Mouse (Mus musculus) hematopoietic stem cell, adult 5-6 weeks (primary cell): Measurements from ENCODE around the gene Ephb1. TPM values are rescaled to one million over a fixed set of nuclear protein-coding genes. Genes with fewer than 3 reads are reported as not detected.

ENCODE experiments used
- ATAC-seq, 2 experiments: fragments of 125-278 bp in 1 of 2; replicated peaks in 1 of 2; 2 replicates each; pipeline ENCODE4 v1.8.0; 2016 to 2017; ENCODE audit warnings: inconsistent platforms in 2 of 2, mild to moderate bottlenecking in 2 of 2, moderate number of reproducible peaks in 2 of 2, low read depth in 1 of 2, moderate TSS enrichment in 1 of 2; ENCODE audit not compliant: low FRiP score in 2 of 2, poor library complexity in 2 of 2, severe bottlenecking in 2 of 2, insufficient read depth in 1 of 2, low TSS enrichment in 1 of 2
- total RNA-seq: library from RNA; stranded (forward); fragments of 172-1452, 232-1000 nt; gene quantifications from 2 replicates; pipeline ENCODE4 v1.2.3, GENCODE M21; 2017

Gene Ephb1
- total RNA-seq, 1 experiment from 2014 or later = not detected

DNA sequence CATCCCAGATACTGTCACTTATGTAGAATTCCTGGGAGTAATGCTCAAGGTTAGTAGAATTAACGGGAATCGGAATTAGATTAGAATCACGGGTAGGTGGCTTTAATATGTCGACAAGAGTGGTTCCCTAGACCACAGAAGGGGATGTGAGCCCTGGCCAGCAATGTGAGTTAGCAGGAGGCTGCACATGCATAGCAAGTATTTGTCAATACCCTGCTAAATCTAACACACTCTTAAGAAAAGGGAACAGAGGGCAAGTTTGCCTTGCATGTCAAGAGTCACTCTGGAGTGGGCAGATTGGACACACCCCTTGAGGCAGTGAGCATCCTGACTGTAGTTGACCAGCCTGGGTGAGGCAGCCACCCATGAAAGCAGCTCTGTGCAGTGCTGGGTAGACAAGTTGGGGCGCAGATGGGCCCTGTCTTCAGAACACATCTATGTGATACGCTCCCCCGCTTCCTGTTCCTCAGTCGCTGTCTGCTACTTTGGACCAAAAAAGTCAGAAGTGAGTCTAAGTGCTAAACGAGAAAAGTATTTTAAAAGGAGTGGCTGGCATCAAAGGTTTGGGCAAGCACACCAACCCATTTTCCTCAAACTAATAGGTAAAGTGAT lies 412.3 kb downstream of the Ephb1 start:
- ATAC-seq = no peak

DNA sequence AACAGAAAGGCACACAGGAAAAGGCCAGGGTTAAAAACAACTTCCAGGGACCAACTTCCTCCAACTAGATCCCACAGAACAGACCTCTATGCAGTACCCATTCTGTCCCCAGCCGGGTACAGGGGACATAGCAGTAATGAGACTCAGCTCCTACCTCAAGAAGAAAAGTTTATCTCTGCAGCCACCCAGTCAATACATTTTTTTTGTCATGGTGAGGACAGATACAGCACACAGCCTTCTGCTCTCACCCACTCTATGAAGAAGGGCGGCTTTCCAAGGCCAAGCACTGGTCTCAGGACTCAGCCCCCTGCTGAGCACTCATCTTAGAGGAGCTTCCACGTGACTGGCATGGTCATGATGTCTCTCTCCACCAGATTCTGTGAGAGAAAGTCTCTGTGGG lies 414.3 kb downstream of the Ephb1 start:
- no peak for ATAC-seq

DNA sequence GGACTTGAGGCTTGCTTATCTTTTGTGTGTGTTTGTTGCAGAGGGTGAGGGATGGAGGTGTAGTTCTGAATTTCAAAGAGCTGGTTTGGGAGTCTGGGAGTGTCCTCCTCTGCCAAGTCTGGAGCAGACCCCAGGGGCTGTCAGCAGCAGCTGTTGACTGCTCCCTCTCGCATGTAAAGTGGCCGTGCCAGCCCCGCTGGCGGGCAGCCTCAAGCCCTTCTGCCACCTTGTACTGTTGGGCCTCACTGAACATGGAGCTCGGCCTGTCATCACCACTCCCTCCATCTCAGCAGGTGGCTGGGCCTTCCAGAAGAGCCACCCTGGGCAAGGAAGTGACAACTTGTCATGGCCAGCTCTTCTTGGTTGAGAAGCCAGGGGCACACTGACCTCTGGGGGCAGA lies 415.5 kb downstream of the Ephb1 start:
- no peak for ATAC-seq

DNA sequence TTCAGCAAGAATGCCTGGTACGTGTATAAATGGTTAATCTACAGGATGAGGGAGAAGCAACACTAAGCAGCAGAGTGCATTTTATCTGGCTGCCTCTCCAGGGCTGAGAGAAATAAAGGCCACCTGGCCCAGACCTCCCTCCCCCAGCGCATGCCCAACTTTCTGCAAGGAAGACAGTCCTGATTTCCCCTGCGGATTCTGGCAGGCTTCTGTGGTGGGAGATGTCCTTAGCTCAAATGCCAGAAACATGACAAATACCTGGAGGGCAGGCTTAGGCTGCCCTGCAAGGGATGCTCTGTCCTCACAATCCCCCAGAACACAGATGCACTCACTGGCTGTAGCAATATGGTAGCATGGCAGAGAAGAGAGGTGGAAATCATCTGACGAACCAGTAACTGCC lies 416.4 kb downstream of the Ephb1 start:
- no peak for ATAC-seq

DNA sequence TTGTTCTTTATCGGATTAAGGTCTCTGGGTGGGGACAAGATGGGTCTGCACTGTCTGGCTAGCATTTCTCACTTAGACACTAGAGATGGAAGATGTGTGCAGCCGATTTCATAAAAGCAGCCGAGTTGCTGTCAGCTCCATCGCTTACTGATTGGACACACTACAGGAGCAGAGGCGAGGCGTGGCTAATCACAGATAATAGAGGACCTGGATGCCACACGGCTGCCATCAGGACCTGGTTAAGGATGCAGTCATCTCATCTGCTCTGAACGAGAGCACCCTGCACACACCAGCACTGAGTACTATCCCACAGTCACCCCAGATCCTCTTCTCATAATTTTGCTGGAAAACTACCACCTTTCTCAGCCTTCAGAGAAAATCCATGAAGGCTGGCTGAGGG lies 419.6 kb downstream of the Ephb1 start:
- no peak for ATAC-seq

DNA sequence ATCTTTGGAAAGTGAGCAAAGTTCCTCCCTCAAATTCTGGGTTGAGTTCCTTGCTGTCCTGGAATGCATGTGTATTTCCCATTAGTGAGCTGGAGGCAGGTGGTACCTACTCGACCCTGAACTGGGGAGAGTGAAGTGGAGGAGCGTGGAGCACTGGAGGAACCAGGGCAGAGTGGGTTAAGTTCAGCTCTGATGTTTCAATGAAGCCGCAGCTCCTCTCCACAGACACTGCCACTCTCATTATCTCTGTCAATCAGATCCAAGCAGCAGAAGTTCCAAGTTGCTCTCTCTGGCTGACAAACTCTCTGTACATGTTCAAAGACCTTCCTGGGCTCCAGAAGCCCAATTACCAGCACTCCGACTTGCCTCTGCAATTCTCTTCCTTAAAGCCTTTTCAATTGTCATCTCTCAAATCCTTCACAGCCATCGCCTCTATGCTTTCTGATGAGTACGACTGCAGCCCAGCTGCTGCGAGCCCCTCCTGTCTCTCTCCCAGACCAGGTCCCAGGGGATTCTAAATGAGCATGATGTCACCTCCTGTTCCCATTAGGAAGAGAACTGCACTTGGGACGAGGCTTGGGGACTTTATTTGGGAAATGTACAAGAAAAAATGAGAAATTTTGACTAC lies 420.4 kb downstream of the Ephb1 start:
- ATAC-seq = no peak

DNA sequence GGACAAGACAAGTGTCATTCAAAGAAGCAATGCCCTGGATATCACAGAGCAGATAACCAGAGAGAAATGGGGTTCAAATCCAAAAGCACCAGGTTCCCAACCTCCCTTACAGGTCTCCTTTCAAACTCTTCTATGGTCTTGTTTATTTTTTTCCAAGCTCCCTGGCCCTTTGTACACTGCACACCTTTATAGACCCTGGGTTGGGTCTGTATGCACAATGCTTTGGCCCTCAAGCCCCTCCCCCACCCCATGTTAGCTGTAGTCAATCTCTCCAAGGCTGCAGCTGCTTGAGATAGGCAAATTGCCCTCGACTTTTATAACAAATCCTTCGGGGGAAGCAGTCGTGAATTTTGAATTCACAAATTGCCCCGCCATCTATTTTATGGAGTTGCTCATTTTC lies 429.7 kb downstream of the Ephb1 start:
- no peak for ATAC-seq

DNA sequence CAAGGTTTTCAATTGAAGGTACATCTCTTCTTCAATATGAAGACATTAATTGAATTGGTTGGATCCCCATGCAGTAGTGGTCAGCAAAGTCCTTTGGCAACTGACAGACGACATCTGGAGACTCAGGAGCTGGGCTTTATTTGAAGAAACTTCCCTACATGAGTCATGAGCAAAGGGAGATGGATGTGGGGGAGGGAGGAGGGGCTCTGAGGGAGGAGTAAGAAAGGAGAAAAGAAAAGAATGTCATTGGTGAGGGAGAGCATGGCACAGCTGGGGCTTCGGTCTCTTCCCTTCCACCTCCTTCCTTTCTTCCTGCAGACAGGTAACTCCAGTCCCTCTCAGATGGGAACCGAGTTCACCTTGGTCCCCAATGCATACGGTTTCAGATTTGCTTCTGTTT lies 431.6 kb downstream of the Ephb1 start:
- no peak for ATAC-seq

DNA sequence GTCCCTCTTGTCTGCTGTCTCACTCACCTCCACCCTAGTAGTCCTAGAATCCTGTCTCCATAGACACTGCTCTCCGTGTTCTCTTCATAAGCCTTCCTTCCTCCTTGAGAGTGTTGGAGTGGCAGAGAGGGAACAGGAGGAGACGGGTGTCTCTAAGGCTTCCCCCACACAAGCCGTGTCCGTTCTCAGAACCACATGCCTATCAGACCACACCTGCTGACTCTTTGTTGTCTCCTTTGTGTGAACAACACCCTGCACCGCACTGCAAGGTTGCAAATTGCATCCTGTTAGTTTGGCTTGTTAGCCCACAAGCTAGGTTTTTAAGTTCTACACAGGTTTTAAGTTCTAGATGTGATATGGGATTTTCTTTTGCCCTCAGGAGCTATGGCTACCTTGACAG lies 435.2 kb downstream of the Ephb1 start:
- no peak for ATAC-seq

DNA sequence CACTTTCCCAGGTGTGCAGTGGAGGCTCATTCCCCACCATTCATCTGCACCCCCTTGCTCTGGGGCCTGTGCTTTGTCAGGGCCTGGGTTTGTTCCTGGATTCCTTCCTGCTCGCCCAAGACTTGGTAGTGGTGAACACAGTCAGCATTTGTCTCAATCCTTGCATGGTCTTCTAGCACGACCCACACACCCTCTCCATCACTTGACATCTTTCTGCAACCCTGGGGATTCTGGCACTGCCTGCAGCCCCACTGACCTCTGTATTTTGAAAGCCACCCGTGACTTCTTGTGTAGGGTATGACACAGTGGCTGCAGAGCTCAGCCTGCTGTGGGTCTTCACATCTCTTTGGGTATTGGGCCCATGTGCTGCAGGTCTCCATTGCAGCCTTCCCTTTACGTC lies 435.7 kb downstream of the Ephb1 start:
- no peak for ATAC-seq

DNA sequence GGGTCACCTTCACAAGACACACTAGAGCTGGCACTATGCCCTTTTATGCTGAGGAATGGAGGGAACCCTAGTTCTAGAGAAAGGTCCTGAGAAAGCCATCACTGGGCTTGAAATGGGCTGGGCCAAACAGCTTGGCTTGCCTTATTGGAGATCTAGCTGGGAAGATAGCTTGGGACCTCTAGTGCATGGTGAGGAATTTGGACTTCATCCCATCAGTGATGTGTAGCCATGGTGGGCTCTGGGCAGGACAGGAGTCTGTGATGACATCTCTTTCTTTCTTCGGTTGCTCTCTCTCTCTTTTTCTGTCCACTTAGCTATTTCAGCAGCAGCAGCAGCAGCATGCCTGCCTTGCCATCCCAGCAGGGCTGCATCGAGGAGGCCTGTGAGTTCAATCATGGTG lies 439.4 kb downstream of the Ephb1 start:
- no peak for ATAC-seq

DNA sequence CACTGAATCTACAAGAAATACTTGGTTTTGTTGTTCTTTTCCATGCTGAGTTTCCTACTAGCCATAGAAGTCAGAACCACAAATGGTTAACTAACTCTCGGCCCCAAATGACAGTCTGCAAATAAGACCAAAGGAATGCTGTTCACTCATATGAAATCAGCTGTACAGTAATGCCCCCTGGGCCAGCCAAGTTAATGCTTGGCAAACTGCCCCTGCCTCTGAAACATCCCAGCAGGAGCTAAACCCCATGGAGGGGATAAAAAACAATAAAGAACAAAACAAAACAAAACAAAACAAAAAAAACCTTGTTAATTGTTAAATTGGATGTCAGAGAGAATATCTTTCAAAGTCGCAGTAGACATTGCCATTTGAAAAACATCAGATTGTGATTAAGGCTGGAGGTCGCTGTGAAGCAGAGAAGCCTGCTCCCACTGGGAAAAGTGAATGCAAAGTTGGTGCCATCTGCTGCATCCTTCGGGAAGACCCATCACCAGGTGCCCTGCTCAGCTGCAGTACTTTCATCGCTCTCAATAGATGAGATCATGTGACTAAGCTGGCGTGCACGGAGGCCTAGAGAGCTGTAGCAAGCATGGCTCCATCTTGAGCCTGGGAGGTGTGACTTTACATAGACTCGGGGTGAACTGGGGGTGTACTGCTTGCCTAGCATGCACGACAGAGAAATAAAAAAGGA lies 443.2 kb downstream of the Ephb1 start:
- ATAC-seq = no peak

DNA sequence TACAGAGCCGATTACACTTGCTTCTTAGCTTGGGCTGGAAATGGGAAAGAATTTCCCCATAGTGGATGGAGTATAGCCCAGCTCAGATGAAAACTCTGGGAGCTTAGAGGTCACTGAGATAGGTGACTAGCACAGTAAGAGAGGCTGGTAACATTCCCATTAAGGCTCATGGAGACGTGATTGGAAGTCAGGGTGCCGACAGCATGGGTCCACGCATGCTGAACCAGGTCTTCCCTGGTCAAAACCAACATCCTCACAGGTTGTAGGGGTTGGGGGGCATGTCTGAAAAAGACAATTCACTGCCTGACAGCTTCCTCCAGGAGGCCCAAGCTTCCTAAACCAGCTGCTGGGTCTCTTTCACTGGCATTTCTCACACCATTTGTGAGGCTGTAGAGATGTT lies 445.0 kb downstream of the Ephb1 start:
- no peak for ATAC-seq

DNA sequence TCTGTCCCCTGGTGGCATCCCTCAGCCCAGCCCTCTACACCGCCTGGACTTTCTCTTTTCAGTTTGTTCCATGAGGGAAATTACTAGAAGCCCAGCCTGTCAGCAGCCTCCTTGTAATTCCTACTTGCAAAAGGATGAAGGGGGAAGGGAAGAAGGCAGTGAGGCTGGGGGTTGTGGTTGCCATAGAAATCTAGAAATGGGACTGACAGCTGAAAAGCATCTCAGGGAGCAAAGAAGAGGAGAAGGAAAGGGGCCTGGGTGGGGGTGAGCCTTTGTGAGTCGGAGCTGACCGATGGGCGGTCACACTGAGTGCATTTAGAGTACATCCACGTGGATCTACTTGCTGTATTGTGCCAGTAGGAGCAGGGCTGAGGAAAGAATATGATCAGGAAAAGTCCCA lies 445.6 kb downstream of the Ephb1 start:
- ATAC-seq = no peak

DNA sequence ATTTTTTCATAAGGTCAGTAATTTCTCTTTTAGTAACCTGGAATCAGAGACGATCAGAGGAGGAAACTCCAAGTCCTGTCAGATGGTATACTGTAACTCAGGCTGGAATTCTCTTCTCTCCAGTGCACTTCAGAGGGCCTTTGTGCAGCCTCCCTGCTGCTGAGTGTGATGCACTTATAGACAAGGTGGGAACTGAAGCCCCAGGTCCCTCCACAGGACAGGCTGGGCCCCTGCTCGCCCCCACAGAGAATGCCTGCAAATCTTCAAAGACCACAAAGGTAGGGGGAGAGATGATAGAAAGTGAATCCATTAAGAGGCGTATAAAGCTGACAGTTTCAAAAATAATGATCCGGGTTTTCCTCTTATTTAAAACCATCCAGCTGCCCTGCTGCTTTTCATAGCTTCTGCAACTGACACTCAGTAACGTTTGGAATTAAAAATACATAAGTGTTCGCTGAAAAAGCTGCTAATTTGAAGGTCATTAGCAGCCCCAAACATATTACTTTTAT lies 446.7 kb downstream of the Ephb1 start:
- no peak for ATAC-seq

DNA sequence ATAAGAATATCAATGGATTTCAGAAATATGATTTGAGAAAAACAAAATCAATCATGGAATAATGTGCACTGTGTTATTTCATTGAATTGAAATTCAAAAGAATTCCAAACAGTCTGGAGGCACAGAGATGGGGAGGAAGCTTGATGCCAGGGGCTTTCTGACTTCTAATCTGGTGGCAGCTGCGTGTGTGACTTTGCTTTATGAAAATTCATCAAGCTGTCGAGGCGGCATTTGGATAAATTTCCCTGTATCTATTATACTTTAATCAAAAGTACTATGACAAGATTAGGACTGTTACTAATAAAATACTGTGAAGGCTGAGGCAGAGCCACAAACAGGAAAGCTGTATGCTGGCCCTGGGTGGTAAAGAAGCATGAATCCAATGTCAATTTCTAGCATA lies 451.1 kb downstream of the Ephb1 start:
- no peak for ATAC-seq

DNA sequence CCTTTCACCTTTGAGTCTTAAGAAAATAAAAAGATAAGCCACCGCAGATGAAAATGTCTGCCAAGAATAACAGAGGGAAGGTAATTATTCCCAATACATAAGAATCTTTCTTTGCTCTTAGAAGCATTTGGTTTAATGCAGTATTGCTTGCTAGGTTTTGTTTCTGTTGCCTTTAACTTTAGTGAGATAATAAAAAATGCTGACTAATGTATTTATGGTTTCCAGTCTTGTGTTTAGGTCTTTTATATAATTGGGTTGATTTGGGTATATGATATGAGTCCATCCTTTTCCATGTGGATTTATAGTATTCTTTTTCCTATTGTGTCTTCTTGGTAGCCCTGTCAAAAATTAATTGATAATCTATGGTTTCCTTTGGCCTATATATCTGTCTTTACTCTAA lies 456.6 kb downstream of the Ephb1 start:
- no peak for ATAC-seq

DNA sequence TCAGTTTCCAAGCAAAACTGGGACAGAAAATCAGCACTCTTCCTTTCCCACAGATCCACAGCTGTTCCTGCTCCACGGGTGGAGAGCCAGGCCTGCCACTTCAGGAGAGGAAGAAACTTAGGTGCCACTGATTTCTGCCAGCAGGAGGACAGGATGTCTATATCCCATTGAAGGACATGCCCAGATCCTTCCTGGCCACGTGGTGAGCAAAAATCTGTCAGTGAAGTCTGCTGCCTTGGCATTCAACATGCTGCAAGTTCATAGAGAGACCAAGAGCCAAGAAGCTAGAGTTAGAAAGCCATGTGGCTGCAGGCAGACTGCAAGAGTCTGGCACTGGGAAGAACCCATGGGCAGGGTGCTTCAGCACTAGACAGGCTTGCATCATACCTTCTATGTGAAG lies 471.2 kb downstream of the Ephb1 start:
- no peak for ATAC-seq
